Mouse (Mus musculus): Measurements from ENCODE around the gene Pax3.

- no peak for TF ChIP-seq CTCF (IDR thresholded peaks at IDR 0.05; ENCODE audit: borderline replicate concordance, insufficient read depth, low read length)
- TF ChIP-seq POLR2A (IDR thresholded peaks at IDR 0.05; ENCODE audit: low read depth, low read length): no peak
These were observed 5.2 kb downstream of the Pax3 start for GRCm38 (mm10) chr1:78191761-78192160.
